Mouse (Mus musculus): ENCODE data around the gene Tubgcp4.

Tubgcp4 gene

DNA sequence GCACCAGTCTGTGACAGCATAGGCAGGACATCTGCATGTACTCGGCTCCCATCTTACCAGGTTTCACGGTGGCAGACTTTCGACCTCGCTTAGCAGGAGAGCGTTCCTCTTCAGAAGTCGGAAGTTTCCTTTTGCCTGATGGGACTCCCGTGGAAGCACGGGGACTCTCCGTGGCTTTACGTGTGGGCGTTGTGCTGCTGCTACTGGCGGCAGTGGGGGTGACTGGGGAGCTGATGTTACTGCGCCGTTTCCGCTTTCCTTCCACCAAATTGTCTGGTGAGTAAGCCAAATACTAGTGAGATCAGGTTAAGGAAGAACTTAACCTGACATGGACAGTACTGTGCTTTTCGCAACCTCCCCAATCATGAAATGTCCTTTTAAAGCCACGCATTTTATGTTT, 33.8 kb downstream of the Tubgcp4 start:
- DNase-seq = no peak

DNA sequence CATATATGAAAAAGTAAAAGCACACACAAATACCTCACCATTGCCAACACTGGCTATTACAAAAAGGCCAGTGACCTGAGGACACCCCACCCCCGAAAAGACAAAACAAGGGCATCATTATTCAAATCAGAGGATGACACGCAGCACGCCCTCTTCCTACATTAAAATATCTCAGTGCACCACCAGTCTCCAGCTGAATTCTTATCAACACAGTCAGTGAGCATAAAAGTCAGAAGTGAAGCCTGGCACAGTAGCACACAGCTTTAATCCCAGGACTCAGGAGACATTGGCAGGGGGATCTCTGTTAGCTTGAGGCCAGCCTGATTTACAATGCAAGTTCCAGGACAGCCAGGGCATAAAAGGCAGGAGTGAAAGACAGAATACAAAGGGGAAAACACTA, 36.1 kb downstream of the Tubgcp4 start:
- no peak for DNase-seq

DNA sequence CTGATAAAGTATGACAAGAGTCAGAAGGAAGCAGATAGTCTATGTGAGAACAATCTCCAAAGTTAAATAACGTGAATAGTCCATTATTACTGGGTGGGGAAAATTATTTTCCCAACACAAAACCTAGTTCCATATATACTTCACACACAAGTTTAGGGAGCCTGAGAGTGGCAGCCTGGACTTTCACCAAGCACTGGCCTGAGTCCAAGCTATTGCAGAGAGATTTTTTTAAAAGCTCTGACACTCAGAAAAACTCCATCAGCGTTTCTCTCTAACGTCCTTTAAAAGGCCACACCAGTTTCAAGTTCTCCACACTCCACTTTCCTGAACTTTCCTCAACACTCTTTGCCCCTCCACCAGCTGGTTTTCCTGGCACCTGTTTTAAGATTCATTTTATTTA, 44.0 kb downstream of the Tubgcp4 start:
- no peak for DNase-seq

DNA sequence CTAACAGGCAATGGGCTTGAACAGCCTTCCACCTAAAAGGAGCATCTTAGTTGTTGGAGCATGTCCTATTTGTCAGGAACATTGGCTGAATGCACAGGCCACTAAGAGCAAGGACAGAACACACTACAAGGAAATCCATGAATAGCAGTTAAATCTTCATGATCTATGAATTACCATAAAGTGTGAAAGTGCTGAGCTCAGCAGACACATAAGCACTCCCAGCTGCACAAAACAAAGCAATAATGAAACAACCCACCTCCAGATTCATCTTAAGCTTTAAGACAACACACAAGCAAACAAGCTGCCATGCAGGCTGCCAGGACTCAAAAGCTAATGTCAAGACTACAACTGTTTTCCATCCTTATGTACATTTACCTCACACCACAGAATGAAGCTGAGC, 48.7 kb downstream of the Tubgcp4 start:
- no peak for DNase-seq

DNA sequence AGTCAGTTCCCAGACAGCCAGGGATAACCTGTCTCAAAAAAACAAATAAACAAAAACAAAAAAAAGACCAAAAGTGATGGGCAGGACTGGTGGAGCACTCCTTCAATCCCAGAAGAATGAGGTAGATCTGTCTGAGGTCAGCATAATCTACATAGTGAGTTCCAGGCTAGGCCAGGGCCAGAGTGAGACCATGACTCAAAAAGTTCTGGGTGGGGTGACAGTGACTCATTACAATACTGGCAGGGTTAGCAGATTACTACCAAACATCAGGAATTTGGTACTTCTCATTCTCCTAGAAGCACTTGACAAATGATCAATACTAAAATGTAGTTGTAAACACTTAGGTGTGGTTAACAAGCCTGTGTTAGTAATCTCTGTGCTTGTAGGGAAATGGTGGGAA, 49.5 kb downstream of the Tubgcp4 start:
- DNase-seq = no peak

DNA sequence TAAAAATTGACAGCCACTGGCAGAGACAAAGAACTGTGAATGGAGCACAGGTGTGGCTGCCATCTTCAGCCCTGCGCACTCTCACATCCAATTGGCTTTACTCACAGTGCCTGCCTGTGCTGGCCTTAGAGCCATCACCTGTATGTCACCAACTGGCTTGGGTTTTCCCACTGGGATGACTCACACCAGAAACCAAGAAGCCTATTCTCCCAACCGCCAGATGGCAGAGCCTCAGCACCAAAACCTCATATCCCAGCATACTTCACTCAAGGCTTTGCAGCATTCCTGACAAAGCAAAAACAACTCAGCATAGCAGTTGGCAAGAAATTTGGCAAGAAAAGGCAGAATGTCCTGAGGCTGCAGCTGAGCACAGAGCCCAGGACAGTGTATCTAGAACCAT, 52.6 kb downstream of the Tubgcp4 start:
- no peak for DNase-seq

DNA sequence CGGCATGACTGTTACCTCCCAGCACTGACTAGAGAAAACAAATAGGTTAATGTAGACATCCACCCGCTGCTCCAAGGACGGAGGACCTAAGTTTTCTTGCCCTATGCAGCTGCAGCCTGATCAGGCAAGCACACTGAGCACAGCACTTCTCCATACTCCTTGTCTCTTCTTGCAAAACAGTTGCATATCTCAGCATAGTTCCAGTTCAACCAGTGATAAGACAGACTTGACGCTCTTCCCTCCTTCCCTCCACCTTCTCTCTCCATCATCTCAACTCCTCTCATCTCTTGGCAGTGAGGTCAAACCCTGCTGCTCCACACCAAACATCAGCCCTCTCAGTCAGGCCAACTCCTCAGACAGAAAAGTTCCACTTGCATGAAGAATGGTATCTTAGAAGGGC, 57.7 kb downstream of the Tubgcp4 start:
- DNase-seq = no peak

DNA sequence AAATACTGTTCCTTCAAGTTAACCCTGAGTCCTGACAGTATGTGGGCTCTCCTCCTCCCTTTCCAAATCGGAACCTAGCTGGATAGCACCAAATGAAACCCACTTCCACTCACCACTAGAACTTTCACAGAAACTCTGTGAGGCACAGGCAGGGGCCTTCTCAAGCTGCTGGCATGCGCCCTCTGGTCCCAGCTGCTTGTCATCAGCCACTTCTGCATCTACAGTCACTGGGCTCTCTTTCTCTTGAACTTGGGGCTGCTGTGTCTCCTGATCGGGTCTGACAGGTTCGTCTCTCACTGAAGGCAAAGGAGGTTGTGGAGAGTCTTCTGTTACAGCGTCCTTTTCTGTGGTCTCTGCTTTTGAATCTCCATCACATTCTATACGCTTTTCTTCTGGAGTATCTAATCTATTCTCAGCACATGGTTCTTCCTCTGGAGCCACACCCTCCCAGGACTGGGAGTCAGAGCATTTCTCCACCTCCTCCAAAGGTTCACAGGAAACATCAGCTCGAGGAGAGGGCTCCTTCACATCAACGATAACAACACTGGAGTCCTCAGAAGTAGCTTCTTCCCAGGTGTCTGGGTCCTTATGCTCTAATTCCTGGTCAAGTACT, 65.1 kb downstream of the Tubgcp4 start:
- no peak for DNase-seq

DNA sequence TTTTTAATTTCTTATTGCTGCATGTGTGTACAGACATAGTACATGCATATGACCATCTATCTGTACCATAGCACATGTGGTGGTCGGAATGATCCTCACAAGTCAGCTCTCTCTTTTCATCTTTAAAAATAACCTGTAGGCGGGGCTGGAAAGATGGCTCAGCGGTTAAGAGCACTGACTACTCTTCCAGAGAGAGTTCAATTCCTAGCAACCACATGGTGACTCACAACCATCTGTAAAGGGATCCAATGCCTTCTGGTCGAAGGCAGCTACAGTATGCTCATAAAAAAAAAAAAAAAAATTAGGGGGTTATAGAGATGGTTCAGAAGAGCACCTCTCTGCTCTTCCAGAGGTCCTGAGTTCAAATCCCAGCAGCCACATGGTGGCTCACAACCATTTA, 69.0 kb downstream of the Tubgcp4 start:
- no peak for DNase-seq

DNA sequence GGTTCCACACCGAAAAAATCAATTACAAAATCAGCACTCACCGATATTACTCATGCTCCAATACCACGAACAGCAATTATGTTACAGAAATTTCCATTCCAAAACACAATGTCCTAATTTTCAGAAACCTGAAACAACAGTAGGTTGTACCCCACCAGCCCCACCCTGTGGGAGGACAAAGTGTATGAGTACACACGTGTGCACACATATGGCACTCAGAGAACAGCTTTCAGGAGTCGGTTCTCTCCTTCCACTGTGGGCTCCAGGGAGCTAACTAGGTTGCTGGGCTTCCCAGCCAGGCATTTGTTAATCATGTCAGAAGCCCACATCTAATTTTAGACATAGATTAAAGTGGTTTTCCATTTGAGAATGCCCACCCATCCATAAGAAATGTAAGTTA, 73.6 kb downstream of the Tubgcp4 start:
- no peak for DNase-seq

All from lung, adult 18-20 months (tissue).